Mouse (Mus musculus) midbrain, embryonic 13.5 days (tissue): ENCODE results near the gene Zbtb45. TPM values are rescaled to one million over a fixed set of nuclear protein-coding genes. Genes with fewer than 3 reads are reported as not detected.

Source experiments
- ATAC-seq: fragments of 200-750 bp; cut with Nextera tagmentation; 2 replicates; pipeline ENCODE4 v1.8.0; 2017; ENCODE audit warnings: mild to moderate bottlenecking, moderate TSS enrichment, moderate library complexity
- H3K27ac ChIP-seq: fragments of 300-500 bp; sonication (generic); 2 replicates; pipeline ENCODE4 v1.5.1; 2015; ENCODE audit warnings: inconsistent platforms, mild to moderate bottlenecking, moderate library complexity
- H3K27me3 ChIP-seq: fragments of 300-500 bp; sonication (generic); 2 replicates; pipeline ENCODE4 v1.6.1; 2015; ENCODE audit warnings: mild to moderate bottlenecking, inconsistent platforms
- H3K36me3 ChIP-seq: fragments of 300-500 bp; sonication (generic); 2 replicates; pipeline ENCODE4 v1.6.1; 2015; ENCODE audit warnings: mild to moderate bottlenecking, inconsistent platforms
- H3K4me1 ChIP-seq: fragments of 300-500 bp; sonication (generic); replicated peaks from 2 replicates; pipeline ENCODE4 v1.6.1; 2015; ENCODE audit warnings: inconsistent platforms
- H3K4me2 ChIP-seq: fragments of 300-500 bp; sonication (generic); replicated peaks from 2 replicates; pipeline ENCODE4 v1.6.1; 2015; ENCODE audit warnings: moderate library complexity, mild to moderate bottlenecking, inconsistent platforms
- H3K4me3 ChIP-seq: fragments of 300-500 bp; sonication (generic); replicated peaks from 2 replicates; pipeline ENCODE4 v1.5.1; 2015; ENCODE audit warnings: mild to moderate bottlenecking, inconsistent platforms
- H3K9ac ChIP-seq: fragments of 300-500 bp; sonication (generic); replicated peaks from 2 replicates; pipeline ENCODE4 v1.6.1; 2015; ENCODE audit warnings: mild to moderate bottlenecking, inconsistent platforms
- H3K9me3 ChIP-seq: fragments of 300-500 bp; sonication (generic); 2 replicates; pipeline ENCODE4 v1.6.1; 2016; ENCODE audit warnings: mild to moderate bottlenecking, inconsistent platforms
- WGBS: fragments of 180-500 bp; shearing (Covaris S2); methylation state at CpG from one replicate; pipeline ENCODE4 v1.1.7; 2015; 5-methylcytosine and 5-hydroxymethylcytosine counted together
- polyA plus RNA-seq: library from polyadenylated mRNA; unstranded; fragments of >200 nt; fragmentation: Nextera tagmentation; extraction: Ambion mirVana; gene quantifications from 2 replicates; pipeline ENCODE4 v1.2.1, GENCODE M21; 2015

Gene Zbtb45
- polyA plus RNA-seq, 1 experiment from 2014 or later: 41.2 TPM

GRCm38 (mm10) chr7:13042511-13042910, 32.7 kb upstream of the Zbtb45 start:
- H3K36me3 ChIP-seq: no peaks in the 10 kb centered on the region
- no peaks in the 10 kb centered on the region for H3K9me3 ChIP-seq
- ATAC-seq: no peak
- no peak overlapping the region for H3K4me3 ChIP-seq
- H3K4me2 ChIP-seq: no peak overlapping the region
- WGBS: 80% methylated on average over 6 of the region's 6 CpGs
- H3K9ac ChIP-seq: no peak overlapping the region
- peaks cover 51% of the 10 kb centered on the region for H3K27me3 ChIP-seq
- H3K4me1 ChIP-seq: peaks cover 27% of the 10 kb centered on the region
- no peak overlapping the region for H3K27ac ChIP-seq

- no peak overlapping the region for H3K27ac ChIP-seq
- H3K27me3 ChIP-seq: peaks cover 51% of the 10 kb centered on the region
- H3K9me3 ChIP-seq: no peaks in the 10 kb centered on the region
- H3K36me3 ChIP-seq: peaks cover 3% of the 10 kb centered on the region
- ATAC-seq: no peak
- H3K4me3 ChIP-seq: no peak overlapping the region
- H3K4me2 ChIP-seq: no peak overlapping the region
- H3K9ac ChIP-seq: no peak overlapping the region
- peaks cover 36% of the 10 kb centered on the region for H3K4me1 ChIP-seq
- WGBS: 91% methylated on average over 1 of the region's 1 CpGs
Measured at GRCm38 (mm10) chr7:13041256-13041655, 31.4 kb upstream of the Zbtb45 start.

- H3K4me1 ChIP-seq: peaks cover 47% of the 10 kb centered on the region
- H3K4me3 ChIP-seq: peak overlapping the region; percentile 71; the same call in 1 of the 2 replicates
- H3K4me2 ChIP-seq: peak overlapping the region; percentile 81
- ATAC-seq: no peak
- peak overlapping the region; percentile 95 for H3K9ac ChIP-seq
- H3K27ac ChIP-seq: no peak overlapping the region
- peaks cover 15% of the 10 kb centered on the region for H3K36me3 ChIP-seq
- 93% methylated on average over 1 of the region's 1 CpGs for WGBS
- H3K9me3 ChIP-seq: no peaks in the 10 kb centered on the region
- H3K27me3 ChIP-seq: peaks cover 35% of the 10 kb centered on the region
Measured at GRCm38 (mm10) chr7:13039181-13039580, 29.3 kb upstream of the Zbtb45 start.

GRCm38 (mm10) chr7:13038621-13039169, 28.9 kb upstream of the Zbtb45 start:
- ATAC-seq: no peak
- Histone ChIP-seq H3K9me3 (no peaks in the 10 kb centered on the region), H3K4me3 (peak overlapping the region; percentile 71), H3K27me3 (peaks cover 30% of the 10 kb centered on the region), H3K36me3 (peaks cover 15% of the 10 kb centered on the region), H3K27ac (peak overlapping the region; percentile 98), H3K9ac (peak overlapping the region; percentile 95), H3K4me1 (peaks cover 47% of the 10 kb centered on the region), H3K4me2 (peak overlapping the region; percentile 81)
- 27% methylated on average over 15 of the region's 15 CpGs for WGBS

GRCm38 (mm10) chr7:13037901-13038555, 28.2 kb upstream of the Zbtb45 start, which contains the start of gene Ube2m:
TSS of gene Ube2m (minus strand) at chr7:13038275.
- no peaks in the 10 kb centered on the region for H3K9me3 ChIP-seq
- peaks cover 17% of the 10 kb centered on the region for H3K36me3 ChIP-seq
- H3K4me3 ChIP-seq: peak within 1 kb of the TSS; percentile 71
- peak within 1 kb of the TSS; percentile 81 for H3K4me2 ChIP-seq
- WGBS: under 1% methylated on average over 61 of the region's 65 CpGs
- H3K9ac ChIP-seq: peak within 1 kb of the TSS; percentile 95
- H3K27me3 ChIP-seq: peaks cover 24% of the 10 kb centered on the region
- peaks cover 47% of the 10 kb centered on the region for H3K4me1 ChIP-seq
- peak within 1 kb of the TSS; percentile 98 for H3K27ac ChIP-seq
- peak; percentile 91 for ATAC-seq

- H3K4me3 ChIP-seq: peak overlapping the region; percentile 71
- peak overlapping the region; percentile 81 for H3K4me2 ChIP-seq
- H3K9ac ChIP-seq: peak overlapping the region; percentile 95
- H3K27ac ChIP-seq: peak overlapping the region; percentile 98
- 0 out of 2 replicates have a peak, but pooled peaks have one; percentile 4 for ATAC-seq
- WGBS: under 1% methylated on average over 25 of the region's 33 CpGs
- peaks cover 24% of the 10 kb centered on the region for H3K36me3 ChIP-seq
- no peaks in the 10 kb centered on the region for H3K9me3 ChIP-seq
- H3K27me3 ChIP-seq: peaks cover 17% of the 10 kb centered on the region
- peaks cover 50% of the 10 kb centered on the region for H3K4me1 ChIP-seq
Measured at GRCm38 (mm10) chr7:13037366-13037765, 27.5 kb upstream of the Zbtb45 start.

GRCm38 (mm10) chr7:13036806-13037205, 27.0 kb upstream of the Zbtb45 start:
- 49% methylated on average over 4 of the region's 4 CpGs for WGBS
- peaks cover 29% of the 10 kb centered on the region for H3K36me3 ChIP-seq
- peaks cover 12% of the 10 kb centered on the region for H3K27me3 ChIP-seq
- 0 out of 2 replicates have a peak overlapping the region, but pooled peaks have one; percentile 16 for H3K27ac ChIP-seq
- H3K9ac ChIP-seq: peak overlapping the region; percentile 95
- no peaks in the 10 kb centered on the region for H3K9me3 ChIP-seq
- ATAC-seq: no peak
- peak overlapping the region; percentile 71 for H3K4me3 ChIP-seq
- peak overlapping the region; percentile 81 for H3K4me2 ChIP-seq
- peaks cover 50% of the 10 kb centered on the region for H3K4me1 ChIP-seq

- H3K27me3 ChIP-seq: no peaks in the 10 kb centered on the region
- peaks cover 44% of the 10 kb centered on the region for H3K36me3 ChIP-seq
- H3K4me2 ChIP-seq: peak overlapping the region; percentile 91
- WGBS: 86% methylated on average over 17 of the region's 17 CpGs
- no peak overlapping the region for H3K9ac ChIP-seq
- peak overlapping the region; percentile 94 for H3K27ac ChIP-seq
- peaks cover 50% of the 10 kb centered on the region for H3K4me1 ChIP-seq
- H3K9me3 ChIP-seq: no peaks in the 10 kb centered on the region
- peak overlapping the region; percentile 61; the same call in 1 of the 2 replicates for H3K4me3 ChIP-seq
- no peak for ATAC-seq
Measured at GRCm38 (mm10) chr7:13035211-13035855, 25.5 kb upstream of the Zbtb45 start.

- WGBS: under 1% methylated on average over 45 of the region's 45 CpGs
- Histone ChIP-seq H3K4me1 (peaks cover 49% of the 10 kb centered on the region), H3K27me3 (no peaks in the 10 kb centered on the region), H3K4me3 (peak within 1 kb of the TSS; percentile 61), H3K36me3 (peaks cover 54% of the 10 kb centered on the region), H3K9me3 (no peaks in the 10 kb centered on the region), H3K4me2 (peak within 1 kb of the TSS; percentile 91), H3K9ac (peak within 1 kb of the TSS; percentile 83), H3K27ac (peak within 1 kb of the TSS; percentile 94)
- ATAC-seq: peak; percentile 83
Measured at GRCm38 (mm10) chr7:13034148-13034977, 24.5 kb upstream of the Zbtb45 start, which contains the start of gene Chmp2a. TSS of gene Chmp2a (minus strand) at chr7:13034807.

GRCm38 (mm10) chr7:13033451-13034147, 23.8 kb upstream of the Zbtb45 start:
- ATAC-seq: no peak
- WGBS: 51% methylated on average over 13 of the region's 13 CpGs
- Histone ChIP-seq H3K4me3 (peak overlapping the region; percentile 61), H3K27me3 (no peaks in the 10 kb centered on the region), H3K4me1 (peaks cover 41% of the 10 kb centered on the region), H3K9me3 (no peaks in the 10 kb centered on the region), H3K36me3 (peaks cover 62% of the 10 kb centered on the region), H3K4me2 (peak overlapping the region; percentile 91), H3K27ac (peak overlapping the region; percentile 94), H3K9ac (peak overlapping the region; percentile 83)

- H3K9ac ChIP-seq: no peak overlapping the region
- no peak overlapping the region for H3K4me2 ChIP-seq
- no peak for ATAC-seq
- no peaks in the 10 kb centered on the region for H3K27me3 ChIP-seq
- H3K27ac ChIP-seq: no peak overlapping the region
- peaks cover 41% of the 10 kb centered on the region for H3K4me1 ChIP-seq
- WGBS: 92% methylated on average over 7 of the region's 7 CpGs
- peaks cover 72% of the 10 kb centered on the region for H3K36me3 ChIP-seq
- no peaks in the 10 kb centered on the region for H3K9me3 ChIP-seq
- no peak overlapping the region for H3K4me3 ChIP-seq
Measured at GRCm38 (mm10) chr7:13032541-13032940, 22.7 kb upstream of the Zbtb45 start.
